Mouse (Mus musculus) liver, adult 2 months (tissue): Measurements from ENCODE around the gene C2cd3.

ENCODE experiments used
- CTCF ChIP-seq: fragments of 200-500 bp; IDR thresholded peaks from 2 replicates; pipeline ENCODE4 v1.5.1; 2011; ENCODE audit warnings: low read depth, low read length, control low read depth
- POLR2A ChIP-seq: fragments of 200-500 bp; IDR thresholded peaks from 2 replicates; pipeline ENCODE4 v1.6.1; 2011; ENCODE audit warnings: low read length, control low read depth; ENCODE audit not compliant: insufficient read depth; ENCODE audit errors: extremely low read depth

GRCm38 (mm10) chr7:100325482-100325881 is 46.6 kb upstream of the C2cd3 start:
- TF ChIP-seq CTCF (peak; percentile 78), POLR2A (no peak)
